ENCODE assay signal across 8 mouse cellular contexts in the genomic region with DNA sequence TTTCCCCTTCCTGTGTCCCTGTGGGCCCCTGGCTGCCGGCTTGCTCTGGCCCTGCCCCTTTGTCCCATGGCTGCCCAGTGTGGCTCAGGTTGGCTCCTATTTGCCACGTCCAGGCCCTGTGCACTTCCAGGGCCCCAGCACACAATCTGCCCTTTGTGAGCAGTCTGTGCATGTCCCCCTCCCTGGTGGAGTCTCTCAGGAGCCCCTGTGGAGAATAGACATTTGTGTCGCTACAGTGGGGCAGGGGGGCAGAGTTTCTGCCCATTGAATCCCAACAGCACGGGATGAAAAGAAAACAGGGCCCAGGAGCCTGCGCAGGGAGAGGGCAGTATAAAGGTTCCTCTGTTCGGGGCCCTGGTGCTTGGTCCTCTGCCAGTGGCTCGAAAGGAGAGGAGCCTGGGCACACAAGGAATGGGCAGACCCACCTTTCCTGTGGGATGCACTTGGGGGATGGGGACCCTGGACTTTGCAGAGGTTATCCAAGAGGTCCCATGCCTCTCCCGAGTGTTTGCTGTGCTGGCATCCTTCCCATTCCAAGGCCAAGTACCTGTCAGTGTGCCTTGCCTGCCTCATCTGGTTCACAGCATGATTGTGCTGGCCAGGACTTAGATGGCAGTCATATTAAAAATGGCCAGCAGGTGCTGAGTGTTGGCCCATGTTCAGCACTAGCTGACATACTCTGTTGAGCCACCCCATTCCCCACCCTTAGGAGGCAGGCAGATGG. TPM values are rescaled to one million over a fixed set of nuclear protein-coding genes. Genes with fewer than 3 reads are reported as not detected.
DNase-seq lines count a peak whose midpoint lies in the region; ATAC-seq and TF ChIP-seq lines count a peak whose summit lies in the region.

No protein-coding gene starts in this region.

- no peaks in the 10 kb centered on the region for H3K4me1 ChIP-seq in heart, postnatal 0 days (ENCODE audit: control insufficient read depth, insufficient read depth)
- H3K4me1 ChIP-seq in forebrain, embryonic 11.5 days (replicated peaks; ENCODE audit: control insufficient read depth, insufficient read depth, low read length) = peaks cover 1% of the 10 kb centered on the region; the same call in 1 of the 2 replicates
- peaks cover 38% of the 10 kb centered on the region for H3K4me1 ChIP-seq in neural tube, embryonic 13.5 days (replicated peaks)

- H3K9ac ChIP-seq in heart, postnatal 0 days (replicated peaks; ENCODE audit: low read depth, low read length) = no peak overlapping the region
- peak overlapping the region; percentile 27 for H3K9ac ChIP-seq in forebrain, embryonic 11.5 days (ENCODE audit: low read length)
- no peak overlapping the region; the same call in 1 of the 2 replicates for H3K9ac ChIP-seq in neural tube, embryonic 13.5 days

- DNase-seq in heart, postnatal 0 days (ENCODE audit: low spot score) = peak; percentile 43
- DNase-seq in heart, adult 8-10 months (ENCODE audit: low spot score) = no peak
- peak; percentile 69 for DNase-seq in forebrain, embryonic 11.5 days (ENCODE audit: low spot score)
- peak; percentile 55 to 71 for DNase-seq in kidney, adult 8-10 months
- peak; percentile 77 for DNase-seq in left cerebral cortex, postnatal 4 days
- DNase-seq in thymus, adult 18-20 months = no peak

- ATAC-seq in heart, postnatal 0 days (ENCODE audit: insufficient read depth, low read depth) = peak; percentile 74
- peak; percentile 90 for ATAC-seq in forebrain, embryonic 11.5 days (replicated peaks; ENCODE audit: low FRiP score)
- ATAC-seq in neural tube, embryonic 13.5 days (ENCODE audit: low read depth) = peak; percentile 94
- no peak for ATAC-seq in granulocyte monocyte progenitor cell, adult 5-6 weeks (replicated peaks; ENCODE audit: poor library complexity, severe bottlenecking)

- no peak for TF ChIP-seq EP300 in heart, postnatal 0 days (IDR thresholded peaks at IDR 0.05; ENCODE audit: low read depth)

- H3K4me3 ChIP-seq in heart, postnatal 0 days (ENCODE audit: low read depth, low read length) = no peak overlapping the region
- no peak overlapping the region for H3K4me3 ChIP-seq in forebrain, embryonic 11.5 days (ENCODE audit: low read depth, low read length)
- H3K4me3 ChIP-seq in neural tube, embryonic 13.5 days = no peak overlapping the region

- intact Hi-C loops in left cerebral cortex, postnatal 4 days (cut with DNase I) = no loop called here

- 0 out of 2 replicates have a peak, but pooled peaks have one; percentile 19 for TF ChIP-seq CTCF in heart, postnatal 0 days (IDR thresholded peaks at IDR 0.05; ENCODE audit: low read depth)

- H3K9me3 ChIP-seq in heart, postnatal 0 days (replicated peaks; ENCODE audit: control insufficient read depth, low read length) = no peaks in the 10 kb centered on the region
- H3K9me3 ChIP-seq in forebrain, embryonic 11.5 days (ENCODE audit: control insufficient read depth, low read length) = no peaks in the 10 kb centered on the region
- H3K9me3 ChIP-seq in neural tube, embryonic 13.5 days = no peaks in the 10 kb centered on the region

- H3K36me3 ChIP-seq in heart, postnatal 0 days (replicated peaks; ENCODE audit: control insufficient read depth, insufficient read depth, low read length) = no peaks in the 10 kb centered on the region
- no peaks in the 10 kb centered on the region for H3K36me3 ChIP-seq in forebrain, embryonic 11.5 days (ENCODE audit: control insufficient read depth, insufficient read depth, low read length)
- H3K36me3 ChIP-seq in neural tube, embryonic 13.5 days = 0 out of 2 replicates have a peak, but pooled peaks cover 4% of the 10 kb centered on the region

- H3K27me3 ChIP-seq in heart, postnatal 0 days (ENCODE audit: control insufficient read depth, insufficient read depth, low read length) = no peaks in the 10 kb centered on the region
- H3K27me3 ChIP-seq in forebrain, embryonic 11.5 days (ENCODE audit: control insufficient read depth, insufficient read depth, low read length) = no peaks in the 10 kb centered on the region
- no peaks in the 10 kb centered on the region for H3K27me3 ChIP-seq in neural tube, embryonic 13.5 days

- 67% methylated on average over 8 of the region's 8 CpGs for WGBS in heart, postnatal 0 days
- WGBS in forebrain, embryonic 11.5 days = 46% methylated on average over 8 of the region's 8 CpGs
- 35% methylated on average over 8 of the region's 8 CpGs for WGBS in neural tube, embryonic 13.5 days

- H3K27ac ChIP-seq in heart, postnatal 0 days (ENCODE audit: low read depth) = no peak overlapping the region
- H3K27ac ChIP-seq in forebrain, embryonic 11.5 days (ENCODE audit: low read depth, low read length) = peak overlapping the region; percentile 57
- H3K27ac ChIP-seq in neural tube, embryonic 13.5 days (replicated peaks) = peak overlapping the region; percentile 90

- H3K4me2 ChIP-seq in heart, postnatal 0 days (ENCODE audit: low read depth, low read length) = no peak overlapping the region
- H3K4me2 ChIP-seq in forebrain, embryonic 11.5 days (ENCODE audit: low read depth, low read length, severe bottlenecking) = 0 out of 2 replicates have a peak overlapping the region, but pooled peaks have one; percentile 15
- 0 out of 2 replicates have a peak overlapping the region, but pooled peaks have one; percentile 4 for H3K4me2 ChIP-seq in neural tube, embryonic 13.5 days

RNA-seq across cellular contexts. Expression of a gene that starts 11.6 kb away (rescaled TPM):
- total RNA-seq in heart, postnatal 0 days (2014; rRNA removed; ENCODE audit: low replicate concordance) = 17.3 and 17.7 TPM in 2 replicates
- polyA plus RNA-seq in heart, postnatal 0 days (2015; fragmentation: Nextera tagmentation; extraction: Ambion mirVana) = 35.7 and 37.9 TPM in 2 replicates
- total RNA-seq in heart, adult 8-10 months (2022) = 10 to 100 TPM; 27.1 to 36.7 (median 34.4) TPM
- 76.0 and 81.8 TPM in 2 replicates for polyA plus RNA-seq in forebrain, embryonic 11.5 days (2014; fragmentation: Nextera tagmentation; extraction: Ambion mirVana)
- 10 to 100 TPM; 54.0 to 59.8 TPM for total RNA-seq in left cerebral cortex, postnatal 4 days (2021)
- 74.2 and 74.5 TPM in 2 replicates for polyA plus RNA-seq in neural tube, embryonic 13.5 days (2015; fragmentation: Nextera tagmentation; extraction: Ambion mirVana)
- 91.0 and 145 TPM in 2 replicates for total RNA-seq in granulocyte monocyte progenitor cell, adult 5-6 weeks (2014; fragmentation: Nextera tagmentation)
- total RNA-seq in granulocyte monocyte progenitor cell, adult 5-6 weeks (2017) = 52.2 and 55.5 TPM in 2 replicates

RNA-seq across cellular contexts. Expression of a gene that starts 12.7 kb away (rescaled TPM):
- total RNA-seq in heart, postnatal 0 days (2014; rRNA removed; ENCODE audit: low replicate concordance) = 21.6 and 35.9 TPM in 2 replicates
- 36.5 and 37.4 TPM in 2 replicates for polyA plus RNA-seq in heart, postnatal 0 days (2015; fragmentation: Nextera tagmentation; extraction: Ambion mirVana)
- total RNA-seq in heart, adult 8-10 months (2022) = 1 to 10 TPM; 2.2 to 4.2 (median 2.9) TPM
- polyA plus RNA-seq in forebrain, embryonic 11.5 days (2014; fragmentation: Nextera tagmentation; extraction: Ambion mirVana) = 78.3 and 79.6 TPM in 2 replicates
- total RNA-seq in left cerebral cortex, postnatal 4 days (2021) = 10 to 100 TPM; 10.5 to 14.1 TPM
- polyA plus RNA-seq in neural tube, embryonic 13.5 days (2015; fragmentation: Nextera tagmentation; extraction: Ambion mirVana) = 23.1 and 29.1 TPM in 2 replicates
- total RNA-seq in granulocyte monocyte progenitor cell, adult 5-6 weeks (2014; fragmentation: Nextera tagmentation) = not detected in 2 replicates
- 0.30 TPM in 1 of 2 replicates, not detected in the other for total RNA-seq in granulocyte monocyte progenitor cell, adult 5-6 weeks (2017)

Comparison
In these comparisons a context has a peak if more than half of its experiments do, and no peak if none do; other contexts are left out.
1. DNase-seq: peak in heart, postnatal 0 days (single experiment), forebrain, embryonic 11.5 days (single experiment), kidney, adult 8-10 months (2 of 2) and left cerebral cortex, postnatal 4 days (single experiment); none in heart, adult 8-10 months (single experiment) and thymus, adult 18-20 months (0 of 2).